Mouse (Mus musculus) brain, embryonic 18.5 days (tissue): Measurements from ENCODE around the gene Clint1.
"Not testable (repeated sequence)": the region's sequence is repeated elsewhere in the genome, so short reads cannot be mapped to it uniquely, and the experiment has no call there.

Experiments
- DNase-seq: peaks from one replicate; pipeline ENCODE4 v3.0.0-alpha.2; 2012; ENCODE audit warnings: low read depth, low spot score

Gene Clint1

DNA sequence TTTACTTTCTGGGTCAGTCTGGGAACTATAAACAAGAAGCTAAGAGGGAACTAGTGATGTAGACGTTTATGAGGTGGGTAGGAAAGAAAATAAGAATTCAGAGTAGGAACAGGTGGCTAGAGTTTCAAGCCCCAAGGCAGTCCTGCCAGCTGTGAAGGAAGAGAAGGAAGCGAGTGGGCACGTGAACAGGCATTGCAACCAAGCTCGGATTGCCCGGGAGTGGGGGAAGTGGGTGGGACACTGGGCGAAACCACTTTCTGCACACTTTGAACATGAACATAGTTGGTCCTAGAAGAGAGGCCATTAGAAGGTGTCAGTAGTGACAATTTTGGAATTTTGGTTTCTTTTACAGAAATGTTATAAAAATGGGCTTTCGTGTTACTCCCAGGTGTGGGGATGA lies 4.3 kb upstream of the Clint1 start:
- DNase-seq: no peak

DNA sequence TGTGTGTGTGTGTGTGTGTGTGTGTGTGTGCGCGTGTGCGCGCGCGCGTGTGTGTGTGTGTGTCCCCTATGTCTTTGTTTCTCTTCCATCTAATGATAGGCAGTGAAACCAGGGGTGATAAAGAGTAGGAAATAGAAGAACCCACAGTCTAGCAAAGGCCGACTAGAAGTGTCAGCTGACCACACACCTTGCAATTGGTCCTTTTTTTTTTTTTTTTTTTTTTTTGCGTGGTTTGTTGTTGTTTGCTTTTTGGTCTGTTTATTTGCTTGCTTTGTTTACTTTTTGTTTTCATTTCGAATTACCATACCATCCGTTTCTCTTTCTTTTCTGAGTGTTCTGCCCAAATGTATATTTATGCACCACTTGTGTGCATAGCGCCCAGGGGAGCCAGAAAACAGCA lies 3.6 kb upstream of the Clint1 start:
- no peak for DNase-seq

DNA sequence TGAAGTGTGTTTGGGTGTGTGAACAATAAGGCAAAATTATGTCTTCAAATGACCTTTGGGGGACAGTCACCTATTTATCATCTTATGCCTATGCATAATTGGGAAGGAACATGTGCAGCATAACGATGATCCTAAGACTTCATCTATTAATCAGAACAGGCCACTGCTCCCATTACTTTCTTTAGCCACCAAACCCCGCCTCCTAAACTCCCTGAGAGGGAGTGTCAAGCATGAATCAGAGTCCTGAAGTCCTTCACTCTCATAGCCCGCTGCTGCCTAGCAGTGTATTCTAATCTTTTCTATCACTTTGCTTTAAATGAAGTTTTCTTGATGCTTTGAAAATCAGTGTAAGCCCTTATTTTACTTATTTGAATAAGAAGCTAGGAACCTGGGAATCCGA lies 2.6 kb upstream of the Clint1 start:
- no peak for DNase-seq

GRCm38 (mm10) chr11:45849859-45850258 lies 2.0 kb upstream of the Clint1 start:
- DNase-seq: no peak

DNA sequence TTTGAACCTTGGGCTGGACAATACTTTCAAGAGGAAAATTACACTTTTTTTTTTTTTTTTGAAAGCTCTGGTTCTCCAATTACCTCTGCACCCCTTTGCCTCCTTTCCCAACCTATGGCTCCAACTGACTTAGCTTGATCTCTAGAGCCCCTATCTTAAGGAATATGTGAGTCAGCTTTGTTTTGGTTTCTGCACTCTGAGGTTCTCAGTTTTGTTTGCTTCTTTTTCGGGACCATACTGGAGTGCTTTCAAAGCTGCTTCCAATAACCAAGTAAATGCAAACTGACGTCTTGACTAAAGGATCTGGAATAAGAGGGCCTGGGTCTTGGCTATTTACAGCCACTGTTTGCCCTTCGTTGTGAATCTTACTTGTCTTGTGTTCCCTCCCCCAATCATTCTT lies 1.5 kb upstream of the Clint1 start:
- DNase-seq: no peak

DNA sequence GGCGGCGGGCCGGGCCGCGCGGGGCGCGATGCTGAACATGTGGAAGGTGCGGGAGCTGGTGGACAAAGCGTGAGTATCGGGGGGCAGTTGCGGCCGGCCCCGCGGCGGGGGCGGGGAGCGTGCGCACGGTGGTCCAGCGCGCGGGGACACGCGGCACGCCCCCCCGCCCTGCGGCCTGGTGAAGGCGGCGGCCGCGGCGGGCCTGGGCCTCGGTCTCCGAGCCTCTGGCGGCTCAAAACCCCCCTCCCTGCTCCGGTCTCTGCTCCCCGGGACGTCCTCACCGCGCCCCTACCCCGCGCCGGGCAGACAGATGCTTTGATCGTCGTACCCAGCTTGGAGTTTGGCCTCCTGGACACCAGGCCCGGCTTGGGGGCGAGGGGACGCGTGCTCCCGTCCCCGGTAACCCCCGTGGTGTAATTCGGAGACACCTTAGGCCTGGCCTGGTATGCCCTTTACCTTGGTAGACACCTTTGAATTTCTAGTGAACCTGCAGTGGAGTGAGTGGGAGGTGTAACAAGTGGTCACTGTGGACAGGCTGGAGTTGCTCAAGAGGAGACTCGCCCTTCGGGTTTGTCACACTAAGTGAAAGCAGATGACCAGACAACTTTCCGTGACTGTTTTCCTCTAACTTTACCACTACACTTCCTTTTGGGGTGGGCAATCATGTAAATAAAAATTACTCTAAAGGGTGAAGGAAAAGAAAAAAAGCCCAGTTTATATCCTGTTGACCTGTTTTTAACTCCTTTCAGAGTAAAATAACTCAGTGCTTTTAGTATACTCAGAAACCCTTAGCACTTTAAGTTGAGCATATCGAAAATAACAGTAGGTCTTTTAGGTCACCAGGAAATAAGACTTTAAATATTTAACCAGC lies 508 bp downstream of the Clint1 start:
- DNase-seq: no peak

- no peak for DNase-seq
Measured at GRCm38 (mm10) chr11:45852995-45853317, 1.1 kb downstream of the Clint1 start.

DNA sequence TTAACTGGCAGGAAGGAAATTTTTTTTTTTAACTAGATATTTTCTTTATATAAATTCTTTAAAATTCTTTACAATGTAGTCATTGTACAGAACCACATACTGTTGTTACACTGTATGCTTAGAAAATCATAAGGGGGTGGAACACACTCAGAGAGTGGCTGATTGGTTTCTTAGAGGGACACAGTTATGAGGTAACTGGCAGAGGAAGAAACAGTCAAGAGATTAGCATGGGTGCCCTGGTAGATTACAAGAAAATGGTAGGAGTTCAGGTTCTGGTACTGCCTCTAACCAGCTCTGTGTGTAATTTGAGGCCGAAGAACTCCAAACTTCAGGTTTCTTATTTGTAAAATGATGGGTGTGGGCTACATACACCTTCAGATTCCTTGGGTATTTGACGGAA lies 2.1 kb downstream of the Clint1 start:
- DNase-seq: no peak

GRCm38 (mm10) chr11:45854381-45854780 lies 2.5 kb downstream of the Clint1 start:
- DNase-seq: no peak

DNA sequence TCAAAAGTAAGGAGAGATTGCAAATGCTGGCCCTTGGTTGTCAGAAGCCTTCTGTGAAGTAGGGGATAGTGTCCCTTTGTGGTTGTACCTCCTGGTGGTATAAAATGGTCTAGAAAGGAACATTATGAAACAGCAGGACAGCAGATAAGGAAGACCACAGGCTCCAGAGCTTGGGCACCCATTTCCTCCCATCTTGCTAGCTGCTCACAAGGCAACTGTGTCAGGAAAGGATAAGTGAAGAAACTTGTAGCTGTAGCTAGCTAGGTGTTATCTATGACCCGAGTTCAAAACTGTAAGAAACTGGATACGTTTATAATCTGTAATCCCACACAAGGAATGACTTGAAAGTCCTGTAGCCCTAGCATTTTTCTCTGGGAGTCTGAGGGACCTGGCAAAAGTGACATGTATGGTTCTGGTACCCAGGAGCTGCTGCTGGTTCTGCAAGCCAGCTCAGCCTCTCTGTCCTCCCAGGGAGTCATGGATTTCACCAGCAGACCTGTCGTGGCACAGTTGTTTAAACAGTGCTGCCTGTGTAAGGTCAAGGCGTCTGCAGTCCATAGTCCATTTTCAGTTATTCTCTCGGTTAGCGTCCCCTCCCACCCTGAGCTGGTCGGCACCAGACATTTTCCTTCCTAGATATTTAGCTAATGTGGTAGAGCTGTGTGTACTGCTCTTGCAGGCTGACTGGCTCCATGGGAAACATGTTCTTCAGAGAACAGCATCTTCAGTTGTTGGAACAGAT lies 3.7 kb downstream of the Clint1 start:
- no peak for DNase-seq

- DNase-seq: no peak
Measured at GRCm38 (mm10) chr11:45856149-45856516, 4.3 kb downstream of the Clint1 start.

- DNase-seq: no peak
Measured at GRCm38 (mm10) chr11:45861334-45861733, 9.5 kb downstream of the Clint1 start.

- DNase-seq: no peak
Measured at GRCm38 (mm10) chr11:45864409-45864808, 12.6 kb downstream of the Clint1 start.

- no peak for DNase-seq
Measured at GRCm38 (mm10) chr11:45865861-45866260, 14.0 kb downstream of the Clint1 start.

- DNase-seq: no peak
Measured at GRCm38 (mm10) chr11:45866534-45866933, 14.7 kb downstream of the Clint1 start.

GRCm38 (mm10) chr11:45873666-45874065 lies 21.8 kb downstream of the Clint1 start:
- no peak for DNase-seq

DNA sequence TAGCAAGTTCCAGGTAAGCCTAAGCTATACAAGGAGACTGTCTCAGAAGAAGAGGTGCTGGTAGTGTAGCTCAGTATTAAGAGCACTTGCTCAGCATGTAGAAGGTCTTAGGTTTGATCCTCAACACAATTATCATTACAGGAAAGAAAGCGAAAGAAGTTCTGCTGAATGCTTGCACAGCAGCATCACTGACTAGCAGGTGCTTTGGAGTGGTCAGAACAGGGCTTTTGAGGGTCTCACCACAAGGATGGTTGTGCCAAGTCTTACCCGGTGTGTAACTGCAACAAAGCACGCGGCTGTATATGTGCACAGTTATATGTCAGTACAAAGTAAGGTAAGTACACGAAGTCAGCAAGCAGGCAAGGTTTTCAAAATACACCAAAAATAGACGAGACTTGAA lies 22.4 kb downstream of the Clint1 start:
- no peak for DNase-seq

- DNase-seq: no peak
Measured at GRCm38 (mm10) chr11:45875351-45875935, 23.6 kb downstream of the Clint1 start.

DNA sequence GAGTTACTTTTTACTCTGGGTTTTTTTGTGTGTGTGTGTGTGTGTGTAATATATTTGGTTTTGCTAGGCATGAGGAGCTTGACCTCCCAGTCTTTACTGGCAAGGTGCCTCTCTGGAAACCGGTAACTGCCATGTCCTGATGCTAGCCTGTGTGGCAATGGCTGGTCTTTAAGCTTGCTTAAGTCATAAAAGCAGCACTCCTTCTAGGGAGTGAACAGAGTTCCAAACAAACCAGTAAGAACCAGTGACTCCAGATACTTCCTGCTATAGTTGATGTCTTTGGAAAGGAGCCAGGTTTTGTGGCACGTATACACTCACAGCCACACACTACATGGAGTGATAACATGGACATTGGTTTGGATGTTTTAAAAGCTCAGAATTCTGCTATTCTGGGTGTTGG lies 24.2 kb downstream of the Clint1 start:
- DNase-seq: no peak

DNA sequence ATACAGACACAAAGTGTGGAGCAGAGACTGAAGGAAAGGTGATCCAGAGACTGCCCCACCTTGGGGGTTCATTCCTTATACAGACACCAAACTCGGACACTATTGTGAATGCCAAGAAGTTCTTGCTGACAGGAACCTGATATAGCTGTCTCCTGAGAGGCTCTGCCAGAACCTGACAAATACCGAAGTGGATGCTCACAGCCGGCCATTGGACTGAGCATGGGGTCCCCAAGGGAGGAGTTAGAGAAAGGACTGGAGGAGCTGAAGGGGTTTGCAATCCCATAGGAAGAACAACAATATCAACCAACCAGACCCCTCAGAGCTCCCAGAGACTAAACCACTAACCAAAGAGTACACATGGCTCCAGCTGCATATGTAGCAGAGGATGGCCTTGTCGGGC lies 27.5 kb downstream of the Clint1 start:
- DNase-seq: not testable (repeated sequence)

- DNase-seq: peak; percentile 37
Measured at GRCm38 (mm10) chr11:45881026-45881682, 29.3 kb downstream of the Clint1 start.

DNA sequence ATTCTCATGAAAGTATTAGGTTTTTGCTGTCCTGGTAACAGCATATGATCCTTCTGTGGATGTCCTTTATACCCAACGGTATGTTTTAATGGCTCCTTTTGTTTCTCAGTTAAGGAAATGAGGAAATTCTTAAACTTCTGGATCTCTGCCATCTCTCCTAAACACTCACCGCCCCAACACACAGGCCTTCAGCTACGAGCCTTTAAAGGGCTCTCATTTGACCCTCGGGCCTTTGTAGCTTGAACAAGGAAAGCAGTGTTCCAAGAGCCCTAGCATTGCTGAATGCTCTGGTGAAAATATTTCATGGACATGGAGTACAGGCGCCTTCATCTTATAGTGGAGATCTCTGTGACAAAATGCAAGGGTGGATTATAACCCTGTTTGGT lies 29.8 kb downstream of the Clint1 start:
- no peak for DNase-seq
